Mouse (Mus musculus) midbrain, embryonic 11.5 days (tissue): ENCODE data around the gene Tlr9. TPM values are rescaled to one million over a fixed set of nuclear protein-coding genes. Genes with fewer than 3 reads are reported as not detected.
A peak's percentile ranks its signal among the peaks of the same experiment; 100 is the strongest.

Experiments
- ATAC-seq: fragments of 200-750 bp; cut with Nextera tagmentation; 2 replicates; pipeline ENCODE4 v1.8.0; 2017; ENCODE audit warnings: moderate TSS enrichment, moderate library complexity; ENCODE audit not compliant: low FRiP score
- DNase-seq: peaks from one replicate; pipeline ENCODE4 v3.0.0; 2015; ENCODE audit warnings: low spot score; ENCODE audit errors: missing footprints
- H3K27ac ChIP-seq: fragments of 300-500 bp; sonication (generic); 2 replicates; pipeline ENCODE4 v1.5.1; 2014; ENCODE audit warnings: low read depth, low read length
- H3K27me3 ChIP-seq: fragments of 300-500 bp; sonication (generic); 2 replicates; pipeline ENCODE4 v1.6.1; 2014; ENCODE audit warnings: mild to moderate bottlenecking, low read length, moderate library complexity, mixed read lengths; ENCODE audit not compliant: control insufficient read depth, insufficient read depth
- H3K36me3 ChIP-seq: fragments of 300-500 bp; sonication (generic); 2 replicates; pipeline ENCODE4 v1.6.1; 2014; ENCODE audit warnings: mild to moderate bottlenecking, low read length, moderate library complexity, mixed read lengths; ENCODE audit not compliant: control insufficient read depth, insufficient read depth
- H3K4me1 ChIP-seq: fragments of 300-500 bp; sonication (generic); 2 replicates; pipeline ENCODE4 v1.6.1; 2014; ENCODE audit warnings: low read length; ENCODE audit not compliant: control insufficient read depth, insufficient read depth
- H3K4me2 ChIP-seq: fragments of 300-500 bp; sonication (generic); 2 replicates; pipeline ENCODE4 v1.6.1; 2014; ENCODE audit warnings: mild to moderate bottlenecking, moderate library complexity
- H3K4me3 ChIP-seq: fragments of 300-500 bp; sonication (generic); 2 replicates; pipeline ENCODE4 v1.5.1; 2014; ENCODE audit warnings: low read depth, low read length
- H3K9ac ChIP-seq: fragments of 300-500 bp; sonication (generic); 2 replicates; pipeline ENCODE4 v1.6.1; 2014; ENCODE audit warnings: low read length
- H3K9me3 ChIP-seq: fragments of 300-500 bp; sonication (generic); 2 replicates; pipeline ENCODE4 v1.6.1; 2016; ENCODE audit warnings: low read length; ENCODE audit not compliant: control insufficient read depth
- WGBS: fragments of 180-500 bp; shearing (Covaris S2); extraction: QIAGEN DNeasy Blood & Tissue Kit; methylation state at CpG from one replicate; pipeline ENCODE4 v1.1.7; 2014; 5-methylcytosine and 5-hydroxymethylcytosine counted together
- polyA plus RNA-seq: library from polyadenylated mRNA; unstranded; fragments of >200 nt; fragmentation: Nextera tagmentation; extraction: Ambion mirVana; gene quantifications from 2 replicates; pipeline ENCODE4 v1.2.1, GENCODE M21; 2014

Tlr9 gene
- polyA plus RNA-seq, 1 experiment from 2014 or later = not detected

GRCm38 (mm10) chr9:106191355-106191754 lies 31.0 kb upstream of the Tlr9 start:
- Histone ChIP-seq H3K4me2 (no peak overlapping the region), H3K27ac (no peak overlapping the region), H3K36me3 (peaks cover 40% of the 10 kb centered on the region), H3K9me3 (no peaks in the 10 kb centered on the region), H3K4me1 (peaks cover 4% of the 10 kb centered on the region; the same call in 1 of the 2 replicates), H3K9ac (no peak overlapping the region), H3K4me3 (no peak overlapping the region), H3K27me3 (no peaks in the 10 kb centered on the region)
- DNase-seq (no peak), ATAC-seq (no peak)
- 95% methylated on average over 1 of the region's 1 CpGs for WGBS

GRCm38 (mm10) chr9:106192024-106192423 lies 30.4 kb upstream of the Tlr9 start:
- Histone ChIP-seq H3K9me3 (no peaks in the 10 kb centered on the region), H3K27ac (no peak overlapping the region), H3K9ac (no peak overlapping the region), H3K27me3 (no peaks in the 10 kb centered on the region), H3K4me3 (no peak overlapping the region), H3K36me3 (peaks cover 37% of the 10 kb centered on the region), H3K4me2 (no peak overlapping the region), H3K4me1 (peaks cover 4% of the 10 kb centered on the region; the same call in 1 of the 2 replicates)
- DNase-seq (no peak), ATAC-seq (no peak)
- WGBS = 94% methylated on average over 8 of the region's 8 CpGs

- no peaks in the 10 kb centered on the region for H3K27me3 ChIP-seq
- no peaks in the 10 kb centered on the region for H3K9me3 ChIP-seq
- no peak overlapping the region for H3K9ac ChIP-seq
- H3K27ac ChIP-seq = no peak overlapping the region
- H3K4me1 ChIP-seq = peaks cover 4% of the 10 kb centered on the region
- H3K4me2 ChIP-seq = no peak overlapping the region
- ATAC-seq (no peak), DNase-seq (no peak)
- H3K4me3 ChIP-seq = no peak overlapping the region
- WGBS = 82% methylated on average over 1 of the region's 1 CpGs
- peaks cover 29% of the 10 kb centered on the region for H3K36me3 ChIP-seq
Measured at GRCm38 (mm10) chr9:106192998-106193397, 29.4 kb upstream of the Tlr9 start.

- peaks cover 11% of the 10 kb centered on the region for H3K4me1 ChIP-seq
- no peak for DNase-seq
- H3K4me2 ChIP-seq = no peak overlapping the region
- peaks cover 19% of the 10 kb centered on the region for H3K36me3 ChIP-seq
- H3K27me3 ChIP-seq = no peaks in the 10 kb centered on the region
- ATAC-seq = no peak
- H3K27ac ChIP-seq = no peak overlapping the region
- no peak overlapping the region for H3K9ac ChIP-seq
- no peaks in the 10 kb centered on the region for H3K9me3 ChIP-seq
- 92% methylated on average over 8 of the region's 8 CpGs for WGBS
- H3K4me3 ChIP-seq = no peak overlapping the region
Measured at GRCm38 (mm10) chr9:106193930-106194807, 28.2 kb upstream of the Tlr9 start.

GRCm38 (mm10) chr9:106195693-106196092 lies 26.7 kb upstream of the Tlr9 start:
- ATAC-seq (no peak), DNase-seq (no peak)
- Histone ChIP-seq H3K9me3 (no peaks in the 10 kb centered on the region), H3K4me1 (peaks cover 16% of the 10 kb centered on the region), H3K4me3 (no peak overlapping the region), H3K36me3 (peaks cover 9% of the 10 kb centered on the region; the same call in 1 of the 2 replicates), H3K27me3 (no peaks in the 10 kb centered on the region), H3K27ac (peak overlapping the region; percentile 20; the same call in 1 of the 2 replicates), H3K4me2 (no peak overlapping the region), H3K9ac (no peak overlapping the region)
- 86% methylated on average over 8 of the region's 8 CpGs for WGBS

- Histone ChIP-seq H3K9ac (no peak overlapping the region), H3K4me2 (no peak overlapping the region), H3K36me3 (0 out of 2 replicates have a peak, but pooled peaks cover 5% of the 10 kb centered on the region), H3K4me3 (no peak overlapping the region), H3K4me1 (peaks cover 16% of the 10 kb centered on the region), H3K9me3 (no peaks in the 10 kb centered on the region), H3K27ac (no peak overlapping the region), H3K27me3 (no peaks in the 10 kb centered on the region)
- no peak for ATAC-seq
- WGBS = 89% methylated on average over 3 of the region's 3 CpGs
- DNase-seq = no peak
Measured at GRCm38 (mm10) chr9:106197081-106197713, 25.2 kb upstream of the Tlr9 start.

GRCm38 (mm10) chr9:106197732-106198131 lies 24.7 kb upstream of the Tlr9 start:
- Histone ChIP-seq H3K4me2 (no peak overlapping the region), H3K4me3 (no peak overlapping the region)

GRCm38 (mm10) chr9:106198962-106199458 lies 23.4 kb upstream of the Tlr9 start:
- Histone ChIP-seq H3K4me1 (peaks cover 25% of the 10 kb centered on the region), H3K27me3 (no peaks in the 10 kb centered on the region), H3K4me3 (peak overlapping the region; percentile 55), H3K36me3 (0 out of 2 replicates have a peak, but pooled peaks cover 3% of the 10 kb centered on the region), H3K4me2 (peak overlapping the region; percentile 44), H3K9ac (peak overlapping the region; percentile 75), H3K27ac (no peak overlapping the region), H3K9me3 (no peaks in the 10 kb centered on the region)
- DNase-seq = peak; percentile 94
- peak; percentile 66 for ATAC-seq
- under 1% methylated on average over 45 of the region's 51 CpGs for WGBS

More at GRCm38 (mm10) chr9:106197732-106198131, 24.7 kb upstream of the Tlr9 start:
- H3K27me3 ChIP-seq = no peaks in the 10 kb centered on the region
- WGBS = 92% methylated on average over 9 of the region's 9 CpGs
- 0 out of 2 replicates have a peak, but pooled peaks cover 3% of the 10 kb centered on the region for H3K36me3 ChIP-seq
- no peak overlapping the region for H3K9ac ChIP-seq
- no peak overlapping the region for H3K27ac ChIP-seq
- DNase-seq (no peak), ATAC-seq (no peak)
- no peaks in the 10 kb centered on the region for H3K9me3 ChIP-seq
- peaks cover 18% of the 10 kb centered on the region for H3K4me1 ChIP-seq
